Mouse (Mus musculus) adrenal gland, postnatal 10 days (tissue): ENCODE data around the gene Olfr56. TPM values are rescaled to one million over a fixed set of nuclear protein-coding genes. Genes with fewer than 3 reads are reported as not detected.
"Not testable (repeated sequence)": the region's sequence is repeated elsewhere in the genome, so short reads cannot be mapped to it uniquely, and the experiment has no call there.

ENCODE experiments used
- DNase-seq: peaks from one replicate; pipeline ENCODE4 v3.0.0; 2021; ENCODE audit warnings: mixed read lengths
- total RNA-seq, 2 experiments: library from RNA; stranded (reverse); gene quantifications; 2 replicates each; pipeline ENCODE4 v1.2.3; 2021

Gene Olfr56
- total RNA-seq, 2 experiments from 2014 or later = 0.18 TPM

- DNase-seq = peak; percentile 27
Observed at GRCm38 (mm10) chr11:49168839-49169611, 190.3 kb downstream of the Olfr56 start.

GRCm38 (mm10) chr11:49170576-49170975 is 191.9 kb downstream of the Olfr56 start:
- no peak for DNase-seq

- DNase-seq = no peak
Observed at GRCm38 (mm10) chr11:49175345-49175744, 196.7 kb downstream of the Olfr56 start.

GRCm38 (mm10) chr11:49176047-49176779 is 197.5 kb downstream of the Olfr56 start:
- not testable (repeated sequence) for DNase-seq

GRCm38 (mm10) chr11:49183172-49183571 is 204.5 kb downstream of the Olfr56 start:
- no peak for DNase-seq

Other genes with a start within 250 kb of the Olfr56 start
- gene Rack1, start 178.6 kb upstream of the Olfr56 start, total RNA-seq = 100 to 1,000 TPM; 805 to 857 TPM
- 10 to 100 TPM; 42.3 to 42.7 TPM for gene Trim41, start 161.5 kb upstream of the Olfr56 start, total RNA-seq
- 10 to 100 TPM in 1 of 2 experiments, 1 to 10 TPM in 1; 5.3 to 12.0 TPM for gene Trim7, start 152.7 kb upstream of the Olfr56 start, total RNA-seq
- gene Gm12184, start 152.2 kb upstream of the Olfr56 start, total RNA-seq = 1 to 10 TPM; 2.5 to 4.9 TPM
- 10 to 100 TPM; 13.2 to 17.8 TPM for gene Irgm1, start 107.2 kb upstream of the Olfr56 start, total RNA-seq
- gene Gm5431, start 76.7 kb upstream of the Olfr56 start, total RNA-seq = 1 to 10 TPM; 1.6 to 2.0 TPM
- gene Psme2b, start 32.7 kb upstream of the Olfr56 start, total RNA-seq = 10 to 100 TPM in 1 of 2 experiments, 1 to 10 TPM in 1; 5.3 to 11.1 TPM
- 1 to 10 TPM; 1.8 to 2.9 TPM for gene 9930111J21Rik1, start 509 bp downstream of the Olfr56 start, total RNA-seq
- 1 to 10 TPM; 3.3 to 3.7 TPM for gene Gm12185, start 13.3 kb downstream of the Olfr56 start, total RNA-seq
- 1 to 10 TPM; 1.1 to 2.1 TPM for gene Tgtp1, start 15.3 kb downstream of the Olfr56 start, total RNA-seq
- 1 to 10 TPM; 3.2 TPM for gene 9930111J21Rik2, start 72.4 kb downstream of the Olfr56 start, total RNA-seq
- 1 to 10 TPM; 1.2 to 1.3 TPM for gene Tgtp2, start 85.3 kb downstream of the Olfr56 start, total RNA-seq
- 1 to 10 TPM; 5.2 to 5.7 TPM for gene Ifi47, start 97.7 kb downstream of the Olfr56 start, total RNA-seq
- gene Olfr1396, start 136.0 kb downstream of the Olfr56 start, total RNA-seq = under 1 TPM; 0.27 to 0.45 TPM
- not detected for gene Olfr1395, start 163.4 kb downstream of the Olfr56 start, total RNA-seq
- not detected for gene Olfr1394, start 175.5 kb downstream of the Olfr56 start, total RNA-seq
- 10 to 100 TPM; 34.5 to 37.6 TPM for gene Btnl9, start 208.3 kb downstream of the Olfr56 start, total RNA-seq
- 10 to 100 TPM; 29.8 to 38.1 TPM for gene Zfp62, start 224.4 kb downstream of the Olfr56 start, total RNA-seq